Mouse (Mus musculus) left cerebral cortex, postnatal 4 days (tissue): ENCODE measurements around the gene Lrmp. TPM values are rescaled to one million over a fixed set of nuclear protein-coding genes. Genes with fewer than 3 reads are reported as not detected.
"Not testable (repeated sequence)": the region's sequence is repeated elsewhere in the genome, so short reads cannot be mapped to it uniquely, and the experiment has no call there.

Experiments used
- DNase-seq: peaks from one replicate; pipeline ENCODE4 v3.0.0-alpha.2; 2022
- intact Hi-C: fragments of 180-260 bp; cut with DNase I; formaldehyde crosslinking; loops from one replicate; pipeline ENCODE4 v1.15.1; 2025
- total RNA-seq, 2 experiments: library from RNA; stranded (reverse); gene quantifications; 2 replicates each; pipeline ENCODE4 v1.2.3; 2021

The Lrmp gene
- 1 to 10 TPM; 1.4 to 1.8 TPM for total RNA-seq

GRCm38 (mm10) chr6:145115476-145116097, at the start of gene Lrmp:
Lrmp (plus strand) TSS chr6:145115653.
- intact Hi-C loops = no loop called here

GRCm38 (mm10) chr6:145066416-145066815, 49.0 kb upstream of the Lrmp start:
- intact Hi-C loops = no loop called here
- DNase-seq = no peak

More at GRCm38 (mm10) chr6:145115476-145116097, at the start of gene Lrmp:
- DNase-seq = no peak

- intact Hi-C loops = no loop called here
- no peak for DNase-seq
Measured at GRCm38 (mm10) chr6:145067679-145068078, 47.8 kb upstream of the Lrmp start.

GRCm38 (mm10) chr6:145069397-145069796, 46.1 kb upstream of the Lrmp start:
- DNase-seq = no peak
- intact Hi-C loops = no loop called here

GRCm38 (mm10) chr6:145069921-145070320, 45.5 kb upstream of the Lrmp start:
- DNase-seq = no peak
- intact Hi-C loops = loop anchor here (5.0 kb wide), 1 partner anchor 1138 kb away; no protein-coding TSS in a partner anchor

GRCm38 (mm10) chr6:145074461-145074860, 41.0 kb upstream of the Lrmp start:
- intact Hi-C loops = loop anchor here (5.0 kb wide), 1 partner anchor 1142 kb away; no protein-coding TSS in a partner anchor
- no peak for DNase-seq

GRCm38 (mm10) chr6:145075088-145075547, 40.3 kb upstream of the Lrmp start:
- DNase-seq = peak; percentile 18
- intact Hi-C loops = no loop called here

GRCm38 (mm10) chr6:145075548-145076224, 39.8 kb upstream of the Lrmp start, which contains the start of gene Bcat1:
Bcat1 (minus strand) TSS chr6:145076184.
- peak; percentile 61 for DNase-seq
- intact Hi-C loops = no loop called here

GRCm38 (mm10) chr6:145076286-145076685, 39.2 kb upstream of the Lrmp start:
- peak; percentile 61 for DNase-seq
- intact Hi-C loops = no loop called here

- no peak for DNase-seq
- intact Hi-C loops = no loop called here
Measured at GRCm38 (mm10) chr6:145079087-145079759, 36.2 kb upstream of the Lrmp start.

- intact Hi-C loops = no loop called here
- DNase-seq = no peak
Measured at GRCm38 (mm10) chr6:145081721-145082120, 33.7 kb upstream of the Lrmp start.

GRCm38 (mm10) chr6:145084343-145085117, 30.9 kb upstream of the Lrmp start:
- intact Hi-C loops = no loop called here
- no peak for DNase-seq

GRCm38 (mm10) chr6:145088451-145089113, 26.9 kb upstream of the Lrmp start:
- DNase-seq = no peak

GRCm38 (mm10) chr6:145089373-145089772, 26.1 kb upstream of the Lrmp start:
- no peak for DNase-seq
- intact Hi-C loops = loop anchor here (2.0 kb wide), 1 partner anchor 249 kb away; no protein-coding TSS in a partner anchor

More at GRCm38 (mm10) chr6:145088451-145089113, 26.9 kb upstream of the Lrmp start:
- intact Hi-C loops = loop anchor here (2.0 kb wide), 1 partner anchor 250 kb away; no protein-coding TSS in a partner anchor

GRCm38 (mm10) chr6:145090201-145090863, 25.1 kb upstream of the Lrmp start:
- DNase-seq = no peak
- intact Hi-C loops = loop anchor here (5.0 kb wide), 1 partner anchor 87 kb away; no protein-coding TSS in a partner anchor

- intact Hi-C loops = loop anchor here (5.0 kb wide), 1 partner anchor 86 kb away; no protein-coding TSS in a partner anchor
- DNase-seq = no peak
Measured at GRCm38 (mm10) chr6:145090928-145091327, 24.5 kb upstream of the Lrmp start.

- DNase-seq = no peak
- intact Hi-C loops = loop anchor here (5.0 kb wide), 1 partner anchor 85 kb away; no protein-coding TSS in a partner anchor
Measured at GRCm38 (mm10) chr6:145091998-145092397, 23.5 kb upstream of the Lrmp start.

GRCm38 (mm10) chr6:145093038-145093622, 22.3 kb upstream of the Lrmp start:
- not testable (repeated sequence) for DNase-seq
- intact Hi-C loops = loop anchor here (5.0 kb wide), 1 partner anchor 84 kb away; no protein-coding TSS in a partner anchor

GRCm38 (mm10) chr6:145094431-145094830, 21.0 kb upstream of the Lrmp start:
- no peak for DNase-seq
- intact Hi-C loops = loop anchor here (5.0 kb wide), 1 partner anchor 83 kb away; no protein-coding TSS in a partner anchor
